Mouse (Mus musculus) limb, embryonic 11.5 days (tissue): Measurements from ENCODE around the gene Vangl1. TPM values are rescaled to one million over a fixed set of nuclear protein-coding genes. Genes with fewer than 3 reads are reported as not detected.
"Not testable (repeated sequence)": the region's sequence is repeated elsewhere in the genome, so short reads cannot be mapped to it uniquely, and the experiment has no call there.

Experiments used
- ATAC-seq: fragments of 200-750 bp; cut with Nextera tagmentation; 2 replicates; pipeline ENCODE4 v1.8.0; 2017; ENCODE audit warnings: low read depth; ENCODE audit not compliant: insufficient number of reproducible peaks, low FRiP score, low TSS enrichment
- DNase-seq: peaks from one replicate; pipeline ENCODE4 v3.0.0-alpha.2; 2015; ENCODE audit warnings: low spot score
- H3K27ac ChIP-seq: fragments of 300-500 bp; sonication (generic); replicated peaks from 2 replicates; pipeline ENCODE4 v1.5.1; 2014; ENCODE audit warnings: low read depth, mild to moderate bottlenecking, low read length
- H3K27me3 ChIP-seq: fragments of 300-500 bp; sonication (generic); 2 replicates; pipeline ENCODE4 v1.6.1; 2014; ENCODE audit warnings: mild to moderate bottlenecking, low read length, mixed read lengths; ENCODE audit not compliant: control insufficient read depth, insufficient read depth
- H3K36me3 ChIP-seq: fragments of 300-500 bp; sonication (generic); 2 replicates; pipeline ENCODE4 v1.6.1; 2014; ENCODE audit warnings: mild to moderate bottlenecking, low read length, moderate library complexity, mixed read lengths; ENCODE audit not compliant: control insufficient read depth, insufficient read depth
- H3K4me1 ChIP-seq: fragments of 300-500 bp; sonication (generic); 2 replicates; pipeline ENCODE4 v1.6.1; 2014; ENCODE audit warnings: low read length, mixed read lengths; ENCODE audit not compliant: control insufficient read depth, insufficient read depth
- H3K4me2 ChIP-seq: fragments of 300-500 bp; sonication (generic); 2 replicates; pipeline ENCODE4 v1.6.1; 2014; ENCODE audit warnings: low read depth, mild to moderate bottlenecking, moderate library complexity; ENCODE audit not compliant: severe bottlenecking
- H3K4me3 ChIP-seq: fragments of 300-500 bp; sonication (generic); 2 replicates; pipeline ENCODE4 v1.5.1; 2014; ENCODE audit warnings: low read depth, low read length
- H3K9ac ChIP-seq: fragments of 300-500 bp; sonication (generic); 2 replicates; pipeline ENCODE4 v1.6.1; 2014; ENCODE audit warnings: mild to moderate bottlenecking, low read length
- H3K9me3 ChIP-seq: fragments of 300-500 bp; sonication (generic); 2 replicates; pipeline ENCODE4 v1.6.1; 2016; ENCODE audit warnings: low read length; ENCODE audit not compliant: control insufficient read depth
- WGBS: fragments of 180-500 bp; shearing (Covaris S2); extraction: QIAGEN DNeasy Blood & Tissue Kit; methylation state at CpG from one replicate; pipeline ENCODE4 v1.1.7; 2014; 5-methylcytosine and 5-hydroxymethylcytosine counted together
- polyA plus RNA-seq: library from polyadenylated mRNA; unstranded; fragments of >200 nt; fragmentation: Nextera tagmentation; extraction: Ambion mirVana; gene quantifications from 2 replicates; pipeline ENCODE4 v1.2.1, GENCODE M21; 2014

Vangl1 gene
- polyA plus RNA-seq, 1 experiment from 2014 or later: 15.4 TPM

DNA sequence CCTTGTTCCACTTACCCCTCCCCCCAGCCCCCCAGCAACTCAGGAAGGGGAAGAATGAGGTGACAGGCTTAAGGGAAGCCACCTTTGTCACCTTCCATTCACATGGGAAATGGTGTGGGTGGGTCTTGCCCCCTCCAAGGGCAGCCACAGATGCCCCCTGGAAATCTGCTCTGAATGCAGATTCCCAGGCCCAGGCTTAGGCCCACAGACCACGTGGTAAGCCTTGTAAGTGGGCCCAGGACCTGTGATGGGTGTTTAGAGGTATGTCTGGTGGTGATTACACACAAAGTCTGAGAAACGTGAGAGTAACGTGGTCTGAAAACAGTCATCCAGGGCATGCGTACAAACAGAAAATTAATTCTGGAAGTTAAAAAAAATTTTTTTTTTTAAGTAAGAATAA lies 39.6 kb downstream of the Vangl1 start:
- 61% methylated on average over 4 of the region's 4 CpGs for WGBS
- Histone ChIP-seq H3K4me1 (no peaks in the 10 kb centered on the region), H3K4me2 (no peak overlapping the region), H3K9me3 (no peaks in the 10 kb centered on the region), H3K27me3 (no peaks in the 10 kb centered on the region), H3K36me3 (no peaks in the 10 kb centered on the region), H3K9ac (no peak overlapping the region), H3K4me3 (no peak overlapping the region), H3K27ac (no peak overlapping the region)
- ATAC-seq (no peak), DNase-seq (no peak)

DNA sequence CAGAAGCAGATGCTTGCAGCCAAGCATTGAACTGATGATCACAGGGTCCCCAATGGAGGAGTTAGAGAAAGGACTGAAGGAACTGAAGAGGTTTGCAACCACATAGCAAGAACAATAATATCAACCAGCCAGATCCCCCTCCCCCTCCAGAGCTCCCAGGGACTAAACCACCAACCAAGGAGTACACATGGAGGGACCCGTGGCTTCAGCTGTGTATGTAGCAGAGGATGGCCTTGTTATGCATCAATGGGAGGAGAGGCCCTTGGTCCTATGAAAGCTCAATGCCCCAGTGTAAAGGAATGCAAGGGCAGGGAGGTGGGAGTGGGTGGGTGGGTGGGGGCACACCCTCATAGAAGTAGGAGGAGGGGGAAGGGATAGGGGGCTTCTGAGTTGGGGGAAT lies 40.6 kb downstream of the Vangl1 start:
- not testable (repeated sequence) for H3K36me3 ChIP-seq
- WGBS: 100% methylated on average over 1 of the region's 1 CpGs

DNA sequence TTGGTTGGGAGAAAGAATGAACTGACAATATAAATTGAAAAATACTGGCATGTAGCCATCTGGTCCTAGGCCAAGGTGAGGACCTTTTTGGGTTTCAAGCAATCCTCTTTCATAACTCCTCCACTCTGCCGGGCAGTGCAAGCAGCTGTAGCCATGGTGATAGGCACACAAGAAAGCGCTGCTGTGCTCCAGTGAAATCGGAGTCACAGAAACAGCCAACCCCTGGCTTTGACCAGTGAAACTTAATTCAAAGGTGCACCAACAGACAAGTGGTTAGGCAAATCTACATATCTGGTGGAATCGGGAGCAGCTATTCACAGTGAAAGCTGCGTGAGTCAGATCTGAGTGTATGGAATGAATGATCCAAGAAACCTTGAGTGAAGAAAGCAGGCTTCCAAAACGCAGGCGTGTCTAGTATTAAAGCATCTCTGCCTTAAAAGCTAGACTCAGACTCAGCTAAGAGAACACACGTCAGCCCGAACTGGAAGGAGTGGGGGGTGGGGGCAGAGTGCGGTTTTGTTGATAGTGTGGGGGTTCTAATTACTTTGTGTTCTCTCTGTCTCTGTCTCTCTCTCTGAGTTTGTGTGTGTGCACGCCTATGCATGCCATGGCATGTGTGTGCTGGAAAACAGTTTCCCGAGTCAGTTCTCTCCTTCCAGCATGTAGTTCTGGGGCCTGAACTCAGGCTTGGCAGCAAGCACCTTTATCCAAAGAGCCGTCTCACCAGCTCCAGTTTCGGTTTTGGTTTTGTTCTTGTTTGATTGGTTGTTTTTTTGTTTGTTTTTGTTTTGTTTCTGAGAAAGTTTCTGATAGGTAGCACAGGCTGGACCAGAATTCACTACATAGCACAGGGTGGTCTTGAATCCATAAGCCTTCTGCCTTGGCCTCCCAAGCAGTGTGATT lies 44.8 kb downstream of the Vangl1 start:
- no peak for DNase-seq
- Histone ChIP-seq H3K36me3 (0 out of 2 replicates have a peak, but pooled peaks cover 2% of the 10 kb centered on the region), H3K27me3 (no peaks in the 10 kb centered on the region), H3K27ac (no peak overlapping the region), H3K4me2 (no peak overlapping the region), H3K4me1 (no peaks in the 10 kb centered on the region), H3K4me3 (no peak overlapping the region), H3K9me3 (no peaks in the 10 kb centered on the region), H3K9ac (no peak overlapping the region)
- no peak for ATAC-seq
- 89% methylated on average over 14 of the region's 14 CpGs for WGBS

More for the DNA sequence above, 40.6 kb downstream of the Vangl1 start:
- not testable (repeated sequence) for H3K4me1 ChIP-seq, H3K9me3 ChIP-seq, H3K9ac ChIP-seq, H3K27ac ChIP-seq, ATAC-seq, H3K27me3 ChIP-seq, H3K4me2 ChIP-seq, H3K4me3 ChIP-seq, DNase-seq

DNA sequence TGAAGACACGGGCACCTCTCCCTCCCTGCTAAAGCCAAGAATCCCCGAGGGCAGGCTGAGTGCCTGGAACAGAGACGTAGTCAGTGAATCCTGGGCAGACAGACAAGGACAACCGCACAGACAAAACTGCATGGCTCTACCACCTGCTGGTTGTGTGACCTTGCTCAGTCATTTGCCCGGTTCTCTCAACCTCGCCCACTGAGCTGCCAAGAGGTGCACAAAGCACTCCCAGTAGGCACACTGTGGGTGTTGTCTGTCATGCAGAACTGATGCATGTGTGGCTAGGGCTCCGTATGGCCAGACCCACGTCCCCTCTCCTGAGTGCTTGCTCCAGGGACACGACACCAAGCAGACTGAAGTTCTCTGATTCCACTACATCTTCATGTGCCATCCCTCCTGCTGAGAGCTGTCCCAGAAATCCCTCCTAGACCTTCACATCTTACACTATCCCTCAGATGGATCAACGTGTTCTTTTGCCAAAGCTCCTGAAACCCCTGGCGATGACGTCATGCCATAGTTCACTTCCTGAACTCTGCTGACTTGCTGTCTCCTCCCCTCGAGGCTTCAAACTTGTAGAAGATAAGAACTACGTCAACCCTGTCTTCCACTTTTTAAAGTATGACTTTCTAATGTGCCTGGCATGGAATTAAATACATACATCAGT lies 45.6 kb downstream of the Vangl1 start:
- 90% methylated on average over 14 of the region's 14 CpGs for WGBS
- H3K4me3 ChIP-seq: no peak overlapping the region
- no peaks in the 10 kb centered on the region for H3K4me1 ChIP-seq
- H3K27ac ChIP-seq: no peak overlapping the region
- DNase-seq (no peak), ATAC-seq (no peak)
- H3K9ac ChIP-seq: no peak overlapping the region
- no peaks in the 10 kb centered on the region for H3K27me3 ChIP-seq
- no peaks in the 10 kb centered on the region for H3K9me3 ChIP-seq
- 0 out of 2 replicates have a peak, but pooled peaks cover 2% of the 10 kb centered on the region for H3K36me3 ChIP-seq
- H3K4me2 ChIP-seq: no peak overlapping the region

DNA sequence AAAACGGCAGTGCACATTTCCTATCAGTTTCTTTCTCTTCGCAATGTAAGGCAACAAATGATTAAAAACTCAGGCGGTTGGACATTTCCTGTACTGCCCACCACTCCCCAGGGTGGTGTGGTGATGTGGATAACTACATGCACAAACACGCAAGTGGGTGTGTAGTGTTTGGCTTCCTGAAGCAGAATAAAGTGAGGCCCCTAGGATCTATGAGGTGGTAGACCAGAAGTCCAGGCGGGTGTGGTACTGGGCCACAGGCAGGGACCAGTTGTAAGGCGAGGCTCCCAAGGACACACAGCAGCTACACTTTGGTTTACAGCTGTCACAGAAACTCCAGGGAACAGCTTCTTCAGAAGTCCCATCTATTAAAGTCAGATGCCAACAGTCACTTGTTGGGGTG lies 46.8 kb downstream of the Vangl1 start:
- ATAC-seq (no peak), DNase-seq (no peak)
- no peak overlapping the region for H3K27ac ChIP-seq
- no peaks in the 10 kb centered on the region for H3K9me3 ChIP-seq
- H3K4me1 ChIP-seq: 0 out of 2 replicates have a peak, but pooled peaks cover under 1% of the 10 kb centered on the region
- H3K36me3 ChIP-seq: 0 out of 2 replicates have a peak, but pooled peaks cover 2% of the 10 kb centered on the region
- WGBS: 90% methylated on average over 6 of the region's 6 CpGs
- no peak overlapping the region for H3K9ac ChIP-seq
- no peaks in the 10 kb centered on the region for H3K27me3 ChIP-seq
- no peak overlapping the region for H3K4me3 ChIP-seq
- no peak overlapping the region for H3K4me2 ChIP-seq

DNA sequence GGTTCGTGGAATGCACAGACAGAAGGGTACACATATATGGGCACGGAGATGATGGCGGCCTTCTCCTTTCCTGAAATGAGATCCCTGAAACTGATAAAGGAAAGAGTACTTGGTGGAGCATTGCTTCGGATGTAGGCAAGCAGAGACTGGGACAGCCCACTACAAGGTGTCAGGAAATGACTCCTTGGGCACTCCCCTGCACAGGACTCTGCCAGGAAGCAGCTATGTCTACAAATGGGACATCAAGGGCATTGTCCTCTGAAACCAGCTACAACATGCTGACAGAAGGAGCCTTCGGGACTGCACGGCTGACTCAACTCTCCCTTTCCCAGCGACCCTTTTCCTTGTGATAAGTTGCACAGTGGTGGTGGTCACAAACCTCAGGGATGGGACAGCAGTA lies 47.8 kb downstream of the Vangl1 start:
- Histone ChIP-seq H3K27ac (no peak overlapping the region), H3K4me2 (no peak overlapping the region), H3K4me3 (no peak overlapping the region), H3K27me3 (no peaks in the 10 kb centered on the region), H3K36me3 (0 out of 2 replicates have a peak, but pooled peaks cover 2% of the 10 kb centered on the region), H3K9me3 (no peaks in the 10 kb centered on the region), H3K9ac (no peak overlapping the region), H3K4me1 (0 out of 2 replicates have a peak, but pooled peaks cover 3% of the 10 kb centered on the region)
- DNase-seq: no peak
- no peak for ATAC-seq
- 92% methylated on average over 7 of the region's 7 CpGs for WGBS

DNA sequence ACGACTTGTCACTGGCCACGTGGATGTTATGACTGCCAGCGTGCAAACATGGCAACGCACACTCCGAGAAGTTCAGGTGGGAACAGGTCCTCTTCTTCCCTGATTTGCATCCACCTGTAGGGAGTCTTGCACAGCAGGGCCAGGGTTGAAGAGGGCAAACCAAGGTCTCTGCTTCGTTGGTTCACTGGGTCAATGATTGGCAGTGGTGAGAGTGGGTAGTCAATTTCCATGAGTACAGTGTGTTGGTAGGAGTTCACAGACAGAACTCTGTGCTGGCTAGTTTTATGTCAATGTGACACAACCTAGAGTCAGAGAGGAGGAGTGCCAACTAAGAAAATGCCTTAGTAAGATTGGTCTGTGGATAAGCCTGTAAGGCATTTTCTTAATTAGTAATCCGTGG lies 50.4 kb downstream of the Vangl1 start:
- DNase-seq (no peak), ATAC-seq (no peak)
- H3K9me3 ChIP-seq: no peaks in the 10 kb centered on the region
- H3K27me3 ChIP-seq: no peaks in the 10 kb centered on the region
- no peak overlapping the region for H3K4me3 ChIP-seq
- no peak overlapping the region for H3K27ac ChIP-seq
- WGBS: 88% methylated on average over 7 of the region's 7 CpGs
- H3K36me3 ChIP-seq: 0 out of 2 replicates have a peak, but pooled peaks cover 2% of the 10 kb centered on the region
- H3K9ac ChIP-seq: no peak overlapping the region
- H3K4me2 ChIP-seq: no peak overlapping the region
- H3K4me1 ChIP-seq: peaks cover 10% of the 10 kb centered on the region; the same call in 1 of the 2 replicates

DNA sequence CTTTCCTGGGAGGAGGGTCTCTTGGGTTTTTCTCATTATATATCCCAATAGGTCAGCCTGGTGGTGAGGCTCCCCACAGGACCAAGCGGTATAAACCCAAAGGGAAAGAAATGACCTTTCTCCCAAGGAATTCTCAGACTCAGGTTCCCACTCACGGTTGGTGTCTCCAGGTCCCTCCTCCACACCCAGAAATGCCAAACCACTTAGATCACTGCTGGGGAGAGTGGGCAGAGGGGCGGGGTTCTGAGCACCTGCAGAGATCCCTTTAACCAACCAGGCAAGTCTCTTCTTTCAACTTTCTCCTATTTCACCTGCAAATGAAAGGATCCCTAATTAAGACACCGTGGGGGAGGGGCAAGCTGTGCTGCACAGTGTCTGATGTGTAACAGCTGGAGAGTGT lies 51.6 kb downstream of the Vangl1 start:
- H3K27me3 ChIP-seq: no peaks in the 10 kb centered on the region
- ATAC-seq (no peak), DNase-seq (peak; percentile 30)
- peaks cover 13% of the 10 kb centered on the region; the same call in 1 of the 2 replicates for H3K4me1 ChIP-seq
- H3K9me3 ChIP-seq: no peaks in the 10 kb centered on the region
- no peak overlapping the region for H3K4me2 ChIP-seq
- H3K36me3 ChIP-seq: no peaks in the 10 kb centered on the region
- no peak overlapping the region for H3K27ac ChIP-seq
- WGBS: 22% methylated on average over 4 of the region's 4 CpGs
- no peak overlapping the region for H3K4me3 ChIP-seq
- no peak overlapping the region for H3K9ac ChIP-seq
